In the genomic region with DNA sequence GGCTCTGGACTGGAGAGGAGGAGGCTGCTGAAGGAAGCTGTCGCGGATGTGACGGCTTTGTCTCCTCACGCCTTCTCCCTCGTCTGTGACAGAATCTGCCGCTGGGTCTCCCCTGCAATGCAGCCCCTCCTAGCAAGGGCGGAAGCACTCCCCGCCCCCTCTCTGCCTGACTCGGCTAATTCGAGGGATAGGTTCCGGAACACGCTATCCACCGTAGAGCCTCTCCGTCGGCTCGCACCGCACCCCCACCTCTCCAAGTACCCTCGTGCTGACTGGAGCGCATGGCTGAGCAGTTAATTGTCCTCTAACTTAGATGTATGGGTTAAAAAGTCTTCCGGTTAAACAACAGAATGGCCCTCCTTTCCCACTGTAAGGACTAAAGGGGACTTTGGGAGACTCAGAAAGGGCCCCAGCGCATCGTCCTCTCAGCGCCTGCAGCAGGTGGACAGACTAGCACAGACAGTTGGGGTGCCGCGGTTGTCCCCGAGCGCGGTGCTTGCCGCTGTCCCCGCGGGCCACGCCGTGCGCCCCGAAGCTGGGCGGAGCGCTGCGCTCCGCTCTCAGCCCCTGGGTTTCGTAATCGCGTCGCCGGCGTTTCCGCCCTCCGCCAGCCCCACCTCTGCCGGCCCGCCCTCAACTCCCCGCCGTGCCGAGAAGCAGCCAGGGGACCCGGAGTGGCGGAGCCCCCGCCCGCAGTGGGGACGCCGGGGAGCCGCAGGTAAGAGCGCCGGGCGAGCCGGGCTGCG, we compare ENCODE assay signal across 8 mouse cellular contexts. TPM values are rescaled to one million over a fixed set of nuclear protein-coding genes. Genes with fewer than 3 reads are reported as not detected.
DNase-seq lines count a peak whose midpoint lies in the region; ATAC-seq lines count a peak whose summit lies in the region.

Gene Cdc42se1 (plus strand): TSS at position 585 of the 746 bp plus-strand sequence.

- peaks cover 37% of the 10 kb centered on the region for H3K36me3 ChIP-seq in heart, embryonic 13.5 days
- H3K36me3 ChIP-seq in liver, embryonic 11.5 days (ENCODE audit: control insufficient read depth, insufficient read depth, low read length), result peaks cover 25% of the 10 kb centered on the region
- H3K36me3 ChIP-seq in splenic B cell, adult 2 months (ENCODE audit: control insufficient read depth, insufficient read depth, low read length, poor library complexity, severe bottlenecking), result peaks cover 10% of the 10 kb centered on the region

- H3K4me1 ChIP-seq in brown adipose tissue, adult 24 weeks (ENCODE audit: control insufficient read depth, insufficient read depth, insufficient read length, low read length), result peaks cover 20% of the 10 kb centered on the region
- peaks cover 69% of the 10 kb centered on the region for H3K4me1 ChIP-seq in heart, embryonic 13.5 days
- peaks cover 32% of the 10 kb centered on the region for H3K4me1 ChIP-seq in liver, embryonic 11.5 days (replicated peaks; ENCODE audit: control insufficient read depth, insufficient read depth, low read length)

- under 1% methylated on average over 63 of the region's 64 CpGs for WGBS in heart, embryonic 13.5 days
- under 1% methylated on average over 64 of the region's 64 CpGs for WGBS in liver, embryonic 11.5 days

- peak within 1 kb of the TSS; percentile 88 for H3K4me3 ChIP-seq in brown adipose tissue, adult 24 weeks (ENCODE audit: insufficient read depth, low read depth, low read length)
- peak within 1 kb of the TSS; percentile 83 for H3K4me3 ChIP-seq in heart, embryonic 13.5 days
- peak within 1 kb of the TSS; percentile 87 for H3K4me3 ChIP-seq in liver, embryonic 11.5 days (ENCODE audit: low read depth, low read length)

- peak within 1 kb of the TSS; percentile 88 for H3K27ac ChIP-seq in brown adipose tissue, adult 24 weeks (replicated peaks; ENCODE audit: low read depth, low read length)
- peak within 1 kb of the TSS; percentile 97 for H3K27ac ChIP-seq in heart, embryonic 13.5 days (replicated peaks)
- H3K27ac ChIP-seq in liver, embryonic 11.5 days (ENCODE audit: low read depth, low read length), result peak within 1 kb of the TSS; percentile 98

- H3K9ac ChIP-seq in heart, embryonic 13.5 days, result peak within 1 kb of the TSS; percentile 93
- peak within 1 kb of the TSS; percentile 97 for H3K9ac ChIP-seq in liver, embryonic 11.5 days (ENCODE audit: low read depth, low read length)

- H3K9me3 ChIP-seq in heart, embryonic 13.5 days, result no peaks in the 10 kb centered on the region
- no peaks in the 10 kb centered on the region for H3K9me3 ChIP-seq in liver, embryonic 11.5 days (ENCODE audit: control insufficient read depth, low read length)

- DNase-seq in CD4-positive, CD25-positive, alpha-beta regulatory T cell, adult 2 months (ENCODE audit: low read depth, low spot score), result peak; percentile 92
- peak; percentile 93 for DNase-seq in kidney, postnatal 10 days
- DNase-seq in liver, embryonic 11.5 days (ENCODE audit: low spot score), result peak; percentile 85
- DNase-seq in naive thymus-derived CD4-positive, alpha-beta T cell, adult 2 months (ENCODE audit: low read depth), result peak; percentile 87
- peak; percentile 85 for DNase-seq in splenic B cell, adult 2 months (ENCODE audit: low read depth, low spot score)

- H3K4me2 ChIP-seq in heart, embryonic 13.5 days, result peak within 1 kb of the TSS; percentile 78
- H3K4me2 ChIP-seq in liver, embryonic 11.5 days, result peak within 1 kb of the TSS; percentile 98

- ATAC-seq in erythroid progenitor cell, adult 5-6 weeks (replicated peaks; ENCODE audit: low FRiP score, poor library complexity, severe bottlenecking), result peak; percentile 89
- peak; percentile 81 for ATAC-seq in heart, embryonic 13.5 days (ENCODE audit: extremely low read depth, insufficient number of reproducible peaks, low FRiP score, low TSS enrichment)
- ATAC-seq in liver, embryonic 11.5 days (replicated peaks; ENCODE audit: low FRiP score), result peak; percentile 85

- H3K27me3 ChIP-seq in heart, embryonic 13.5 days (replicated peaks), result no peaks in the 10 kb centered on the region
- H3K27me3 ChIP-seq in liver, embryonic 11.5 days (replicated peaks; ENCODE audit: control insufficient read depth, insufficient read depth, low read length), result no peaks in the 10 kb centered on the region
- H3K27me3 ChIP-seq in splenic B cell, adult 2 months (ENCODE audit: control insufficient read depth, insufficient read depth, low read length, poor library complexity, severe bottlenecking), result no peaks in the 10 kb centered on the region

RNA-seq across cellular contexts. Expression of gene Cdc42se1, which starts in this region (rescaled TPM):
- polyA plus RNA-seq in brown adipose tissue, adult 24 weeks (2012; ENCODE audit: insufficient read depth, insufficient read length, missing spikeins), result 23.3 and 29.2 TPM in 2 replicates
- 30.3 and 31.9 TPM in 2 replicates for total RNA-seq in erythroid progenitor cell, adult 5-6 weeks (2015; ENCODE audit: low replicate concordance)
- 22.7 and 23.4 TPM in 2 replicates for total RNA-seq in erythroid progenitor cell, adult 5-6 weeks (2017; ENCODE audit: low replicate concordance)
- polyA plus RNA-seq in heart, embryonic 13.5 days (2015; fragmentation: Nextera tagmentation; extraction: Ambion mirVana), result 51.6 and 52.3 TPM in 2 replicates
- polyA plus RNA-seq in liver, embryonic 11.5 days (2014; fragmentation: Nextera tagmentation; extraction: Ambion mirVana), result 93.6 and 102 TPM in 2 replicates

Comparison
In these comparisons a context has a peak if more than half of its experiments do, and no peak if none do; other contexts are left out.
1. Peak in every context shown above with its lines: DNase-seq, ATAC-seq, H3K4me3 ChIP-seq and H3K27ac ChIP-seq.